Mouse (Mus musculus): ENCODE data around the gene Ano6. TPM values are rescaled to one million over a fixed set of nuclear protein-coding genes. Genes with fewer than 3 reads are reported as not detected.
"Not testable (repeated sequence)": the region's sequence is repeated elsewhere in the genome, so short reads cannot be mapped to it uniquely, and the experiment has no call there.

Gene Ano6
- polyA plus RNA-seq, 1 experiment from 2014 or later, result 8.4 TPM

DNA sequence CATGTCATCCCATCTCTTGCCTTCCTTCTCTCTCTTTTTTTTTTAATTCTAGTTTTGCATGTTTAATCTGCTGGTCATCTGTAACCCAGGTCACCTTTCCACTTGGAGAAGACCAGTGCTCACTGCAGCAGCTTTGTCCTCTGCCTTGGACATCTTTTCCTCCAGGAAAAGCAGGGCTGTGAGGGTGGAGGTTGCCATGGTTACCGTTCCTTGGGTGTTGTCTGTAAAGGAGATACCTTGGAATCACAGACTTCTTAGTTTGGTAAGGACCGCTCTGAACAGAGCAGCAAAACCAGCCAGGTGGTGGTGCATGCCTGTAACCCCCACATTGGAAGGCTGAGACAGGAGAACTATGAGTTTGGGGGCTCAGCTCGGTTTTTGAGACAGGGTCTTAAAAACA lies 26.9 kb downstream of the Ano6 start:
- Histone ChIP-seq H3K4me1 (replicated peaks) (0 out of 2 replicates have a peak, but pooled peaks cover 2% of the 10 kb centered on the region), H3K9me3 (replicated peaks) (no peaks in the 10 kb centered on the region), H3K36me3 (replicated peaks) (0 out of 2 replicates have a peak, but pooled peaks cover 4% of the 10 kb centered on the region), H3K4me2 (no peak overlapping the region), H3K9ac (no peak overlapping the region), H3K27ac (replicated peaks) (no peak overlapping the region), H3K4me3 (replicated peaks) (no peak overlapping the region), H3K27me3 (no peaks in the 10 kb centered on the region)
- WGBS (ENCODE audit: insufficient replicate concordance), result 77% methylated on average over 3 of the region's 3 CpGs
- ATAC-seq (ENCODE audit: insufficient read depth), result no peak

DNA sequence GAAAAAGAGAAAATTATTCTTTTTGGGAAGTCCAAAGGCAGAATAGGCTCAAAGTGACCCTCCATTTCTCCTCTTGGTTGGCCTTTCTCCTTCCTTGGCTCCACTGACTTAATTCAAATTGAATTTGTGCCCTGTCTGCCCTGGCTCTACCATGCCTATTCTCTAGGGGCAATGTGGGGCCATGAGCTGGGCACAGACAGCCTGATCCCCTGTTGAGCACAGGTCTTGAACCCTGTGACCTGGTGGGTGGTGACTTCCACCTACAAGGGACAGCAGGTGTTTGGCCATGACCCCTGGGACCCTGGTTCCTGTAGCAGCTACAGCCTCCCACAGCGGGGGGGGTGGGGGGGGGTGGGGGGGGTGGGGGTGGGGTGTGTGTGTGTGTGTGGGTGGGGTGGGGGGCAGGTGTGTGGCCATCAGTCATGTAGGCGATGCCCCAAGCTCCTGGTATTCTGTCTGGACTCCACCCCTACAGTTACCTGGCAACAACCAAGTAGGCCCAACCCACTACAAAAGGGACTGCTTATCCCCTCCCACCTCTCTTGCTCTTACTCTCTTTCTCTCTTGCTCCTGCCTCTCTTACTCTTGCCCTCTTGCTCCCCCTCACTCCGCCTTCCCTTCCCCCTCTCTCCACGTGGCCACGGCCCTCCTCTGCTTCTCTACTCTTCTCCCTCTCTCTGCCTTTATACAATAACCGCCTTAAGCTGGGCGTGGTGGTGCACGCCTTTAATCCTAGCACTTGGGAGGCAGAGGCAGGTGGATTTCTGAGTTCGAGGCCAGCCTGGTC lies 28.8 kb downstream of the Ano6 start:
- Histone ChIP-seq H3K36me3 (replicated peaks) (no peaks in the 10 kb centered on the region), H3K27me3 (no peaks in the 10 kb centered on the region), H3K4me3 (replicated peaks) (no peak overlapping the region), H3K4me2 (no peak overlapping the region), H3K9ac (no peak overlapping the region), H3K4me1 (replicated peaks) (0 out of 2 replicates have a peak, but pooled peaks cover 2% of the 10 kb centered on the region), H3K9me3 (replicated peaks) (no peaks in the 10 kb centered on the region), H3K27ac (replicated peaks) (no peak overlapping the region)
- WGBS (ENCODE audit: insufficient replicate concordance), result 69% methylated on average over 9 of the region's 9 CpGs
- no peak for ATAC-seq (ENCODE audit: insufficient read depth)

DNA sequence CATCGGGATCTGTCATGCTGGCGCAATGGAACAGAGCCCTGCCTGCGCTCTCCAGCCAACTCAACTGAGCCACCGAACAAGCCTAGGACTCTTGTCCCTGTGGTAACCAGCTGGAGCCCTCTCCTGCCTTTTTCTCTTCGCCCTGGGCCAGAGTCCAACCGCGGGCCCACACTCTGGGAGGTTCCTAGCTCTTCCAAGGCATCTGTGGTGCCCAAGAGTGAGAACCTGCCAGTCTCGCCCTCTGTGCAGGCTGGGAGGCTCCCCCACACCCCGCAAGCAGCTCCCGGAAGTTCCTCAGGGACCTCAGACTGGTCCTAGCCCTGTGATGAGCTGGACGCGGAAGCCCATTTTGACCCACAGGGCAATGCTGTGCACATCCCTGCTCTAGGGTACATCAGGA lies 29.5 kb downstream of the Ano6 start:
- no peaks in the 10 kb centered on the region for H3K36me3 ChIP-seq (replicated peaks)
- 80% methylated on average over 12 of the region's 12 CpGs for WGBS (ENCODE audit: insufficient replicate concordance)
- 0 out of 2 replicates have a peak, but pooled peaks cover 2% of the 10 kb centered on the region for H3K4me1 ChIP-seq (replicated peaks)
- no peaks in the 10 kb centered on the region for H3K9me3 ChIP-seq (replicated peaks)
- ATAC-seq (ENCODE audit: insufficient read depth), result no peak
- H3K4me3 ChIP-seq (replicated peaks), result no peak overlapping the region
- H3K27ac ChIP-seq (replicated peaks), result no peak overlapping the region
- no peak overlapping the region for H3K9ac ChIP-seq
- H3K4me2 ChIP-seq, result no peak overlapping the region
- no peaks in the 10 kb centered on the region for H3K27me3 ChIP-seq

DNA sequence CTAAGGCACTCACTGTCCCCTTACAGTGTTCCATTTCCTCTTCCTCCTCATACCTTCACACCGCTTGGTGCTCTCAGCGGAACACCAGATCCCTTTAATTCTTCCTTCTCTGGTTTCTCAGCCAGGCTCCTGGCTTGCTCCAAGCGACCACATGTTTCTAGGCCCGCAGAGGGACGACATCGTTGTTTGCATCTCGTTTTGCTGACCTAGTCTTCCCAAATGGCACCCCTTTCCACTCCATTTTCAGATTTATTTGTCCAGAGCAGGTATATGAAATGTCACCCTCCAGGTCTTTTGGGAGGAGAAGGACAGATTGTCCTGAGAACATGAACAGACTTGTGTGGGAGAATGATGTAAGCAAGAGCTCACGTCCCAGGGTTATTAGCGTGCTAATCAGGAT lies 30.0 kb downstream of the Ano6 start:
- no peak overlapping the region for H3K4me2 ChIP-seq
- H3K4me1 ChIP-seq (replicated peaks), result 0 out of 2 replicates have a peak, but pooled peaks cover 2% of the 10 kb centered on the region
- H3K27me3 ChIP-seq, result no peaks in the 10 kb centered on the region
- H3K4me3 ChIP-seq (replicated peaks), result no peak overlapping the region
- no peak for ATAC-seq (ENCODE audit: insufficient read depth)
- 77% methylated on average over 9 of the region's 9 CpGs for WGBS (ENCODE audit: insufficient replicate concordance)
- H3K9me3 ChIP-seq (replicated peaks), result no peaks in the 10 kb centered on the region
- no peak overlapping the region for H3K27ac ChIP-seq (replicated peaks)
- no peaks in the 10 kb centered on the region for H3K36me3 ChIP-seq (replicated peaks)
- H3K9ac ChIP-seq, result no peak overlapping the region

DNA sequence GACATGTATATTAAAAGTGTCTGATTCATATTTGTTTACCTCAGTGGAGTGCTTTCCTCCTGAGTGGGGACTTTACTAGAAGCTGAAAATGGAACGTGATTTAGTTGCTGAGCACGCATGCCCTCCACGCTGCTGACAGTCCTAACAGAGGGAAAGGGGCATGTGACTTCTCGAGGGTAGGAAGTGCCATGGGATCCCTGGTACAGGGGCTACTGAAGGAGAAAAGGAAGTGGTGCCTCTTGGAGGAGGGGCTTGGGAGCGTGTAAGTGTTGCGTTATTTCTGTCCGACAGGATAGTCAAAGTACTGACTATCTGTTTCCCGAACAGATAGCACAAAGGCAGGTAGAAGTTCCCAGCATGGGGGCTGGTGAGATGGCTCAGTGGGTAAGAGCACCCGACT lies 31.5 kb downstream of the Ano6 start:
- Histone ChIP-seq H3K4me1 (replicated peaks) (0 out of 2 replicates have a peak, but pooled peaks cover 2% of the 10 kb centered on the region), H3K9me3 (replicated peaks) (no peaks in the 10 kb centered on the region), H3K36me3 (replicated peaks) (no peaks in the 10 kb centered on the region), H3K4me3 (replicated peaks) (no peak overlapping the region), H3K4me2 (no peak overlapping the region), H3K27me3 (no peaks in the 10 kb centered on the region), H3K27ac (replicated peaks) (no peak overlapping the region), H3K9ac (no peak overlapping the region)
- ATAC-seq (ENCODE audit: insufficient read depth), result 0 out of 2 replicates have a peak, but pooled peaks have one; percentile 34
- 35% methylated on average over 9 of the region's 9 CpGs for WGBS (ENCODE audit: insufficient replicate concordance)

DNA sequence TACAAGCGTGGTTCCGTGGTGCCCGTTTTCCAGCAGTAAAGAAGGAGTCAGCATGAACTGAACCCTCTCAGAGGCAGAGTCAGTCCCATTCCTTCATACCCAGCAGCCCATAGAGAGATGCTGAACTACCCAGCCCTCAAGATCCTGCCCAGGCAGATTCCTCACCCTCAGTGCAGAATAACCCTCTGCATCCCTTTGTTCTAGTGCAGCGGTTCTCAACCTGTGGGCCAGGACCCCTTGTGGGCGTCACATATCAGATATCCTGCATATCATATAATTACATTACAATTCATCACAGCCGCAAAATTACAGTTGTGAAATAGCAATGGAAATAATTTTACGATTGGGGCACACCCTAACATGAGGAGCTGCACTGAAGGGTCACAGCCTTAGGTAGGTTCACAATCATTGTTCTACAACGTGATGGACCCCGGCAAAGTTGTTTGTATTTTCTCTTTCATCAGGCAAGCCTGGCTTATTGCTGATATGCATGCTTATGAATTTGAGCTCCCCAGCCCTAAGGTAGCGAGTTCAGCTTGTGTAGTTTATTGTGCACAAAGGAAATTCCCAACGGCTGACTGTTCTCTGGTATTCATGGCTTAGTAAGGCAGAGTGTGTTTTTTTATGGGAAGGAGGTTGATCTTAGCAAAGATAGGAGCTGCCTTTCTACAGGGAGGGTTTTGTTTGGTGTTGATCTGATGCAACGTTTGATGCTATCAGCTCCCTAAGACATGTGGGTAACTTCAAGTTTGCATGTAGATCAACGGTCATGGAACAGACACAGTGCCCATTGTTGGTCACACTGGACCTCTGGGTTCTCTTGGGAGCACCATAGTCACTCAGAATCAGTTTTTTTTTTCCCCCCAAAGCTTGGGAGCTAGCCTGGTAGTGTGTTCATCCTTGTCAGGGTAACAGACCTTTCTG lies 33.0 kb downstream of the Ano6 start:
- Histone ChIP-seq H3K36me3 (replicated peaks) (no peaks in the 10 kb centered on the region), H3K4me2 (no peak overlapping the region), H3K9me3 (replicated peaks) (no peaks in the 10 kb centered on the region), H3K27me3 (no peaks in the 10 kb centered on the region), H3K4me1 (replicated peaks) (peaks cover 11% of the 10 kb centered on the region), H3K27ac (replicated peaks) (no peak overlapping the region), H3K4me3 (replicated peaks) (no peak overlapping the region), H3K9ac (no peak overlapping the region)
- 64% methylated on average over 13 of the region's 13 CpGs for WGBS (ENCODE audit: insufficient replicate concordance)
- ATAC-seq (ENCODE audit: insufficient read depth), result no peak

DNA sequence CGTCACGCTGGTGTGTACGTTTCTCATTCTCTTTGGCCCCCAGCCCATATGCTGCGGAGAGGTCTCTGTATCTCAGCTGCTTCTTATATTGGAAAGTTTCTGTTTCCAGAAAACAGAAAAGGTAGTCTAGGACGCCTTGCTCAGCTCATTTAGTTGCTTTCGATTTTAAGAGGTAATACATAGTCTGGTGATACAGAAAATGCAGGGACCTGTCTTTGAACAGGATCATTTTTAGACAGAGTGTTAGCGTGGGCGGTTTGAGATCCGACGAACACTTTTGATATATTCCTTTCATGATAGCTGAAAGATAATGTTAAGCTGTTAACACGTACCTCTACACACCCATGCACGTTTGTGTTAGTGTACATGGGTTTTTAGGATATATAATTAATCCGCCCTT lies 35.9 kb downstream of the Ano6 start:
- Histone ChIP-seq H3K4me3 (replicated peaks) (no peak overlapping the region), H3K27ac (replicated peaks) (no peak overlapping the region), H3K36me3 (replicated peaks) (no peaks in the 10 kb centered on the region), H3K9me3 (replicated peaks) (no peaks in the 10 kb centered on the region), H3K27me3 (no peaks in the 10 kb centered on the region), H3K4me2 (no peak overlapping the region), H3K4me1 (replicated peaks) (peaks cover 17% of the 10 kb centered on the region), H3K9ac (no peak overlapping the region)
- 73% methylated on average over 13 of the region's 13 CpGs for WGBS (ENCODE audit: insufficient replicate concordance)
- no peak for ATAC-seq (ENCODE audit: insufficient read depth)

DNA sequence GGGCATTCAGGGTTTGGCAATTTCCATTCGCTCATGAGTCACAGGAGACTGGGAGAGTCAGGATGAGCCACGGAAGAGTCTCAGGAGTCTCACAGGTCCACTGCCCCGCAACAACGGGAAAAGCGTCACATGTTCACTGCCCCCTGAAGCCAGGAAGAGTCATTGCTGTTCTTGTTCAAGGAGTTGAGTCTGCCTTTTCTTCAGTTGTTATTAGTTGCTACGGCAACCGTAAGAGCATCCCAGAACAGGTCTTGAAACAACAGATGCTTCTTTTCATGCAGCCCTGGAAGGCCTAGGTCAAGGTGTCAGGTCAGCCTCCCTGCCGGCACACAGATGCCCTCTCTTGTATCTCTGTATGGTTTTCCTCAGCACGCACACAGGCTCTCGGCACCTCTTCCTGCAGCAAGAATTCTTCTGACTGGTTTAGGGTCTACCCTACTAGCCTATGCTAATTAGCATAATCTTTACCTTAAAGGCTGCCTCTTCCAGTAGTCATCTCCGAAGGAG lies 36.9 kb downstream of the Ano6 start:
- Histone ChIP-seq H3K4me2 (no peak overlapping the region), H3K4me1 (replicated peaks) (peaks cover 15% of the 10 kb centered on the region), H3K27me3 (no peaks in the 10 kb centered on the region), H3K9ac (no peak overlapping the region), H3K36me3 (replicated peaks) (no peaks in the 10 kb centered on the region), H3K27ac (replicated peaks) (no peak overlapping the region), H3K4me3 (replicated peaks) (no peak overlapping the region), H3K9me3 (replicated peaks) (no peaks in the 10 kb centered on the region)
- no peak for ATAC-seq (ENCODE audit: insufficient read depth)
- 66% methylated on average over 11 of the region's 11 CpGs for WGBS (ENCODE audit: insufficient replicate concordance)

DNA sequence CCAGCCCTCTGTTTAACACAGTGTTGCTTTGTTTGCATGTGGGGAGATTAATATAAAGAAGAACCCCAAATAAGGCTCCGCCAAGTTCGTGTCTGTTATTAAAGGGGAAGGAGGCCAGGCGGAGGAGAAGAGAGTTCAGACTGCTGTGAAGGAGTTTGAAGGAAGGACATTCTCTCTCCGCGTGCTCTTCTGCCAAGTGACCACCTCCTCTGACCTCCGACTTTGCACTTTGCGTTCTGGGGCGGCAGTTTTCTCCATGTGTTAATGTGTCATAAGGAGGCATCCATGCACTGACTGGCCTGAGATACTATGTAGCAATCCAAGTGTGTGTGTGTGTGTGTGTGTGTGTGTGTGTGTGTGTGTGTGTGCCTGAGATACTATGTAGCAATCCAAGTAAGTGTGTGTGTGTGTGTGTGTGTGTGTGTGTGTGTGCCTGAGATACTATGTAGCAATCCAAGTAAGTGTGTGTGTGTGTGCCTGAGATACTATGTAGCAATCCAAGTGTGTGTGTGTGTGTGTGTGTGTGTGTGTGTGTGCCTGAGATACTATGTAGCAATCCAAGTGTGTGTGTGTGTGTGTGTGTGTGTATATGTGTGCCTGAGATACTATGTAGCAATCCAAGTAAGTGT lies 37.5 kb downstream of the Ano6 start:
- H3K27me3 ChIP-seq; H3K9me3 ChIP-seq (replicated peaks); ATAC-seq (ENCODE audit: insufficient read depth); H3K36me3 ChIP-seq (replicated peaks); H3K9ac ChIP-seq; H3K4me3 ChIP-seq (replicated peaks); H3K4me2 ChIP-seq; H3K27ac ChIP-seq (replicated peaks): not testable (repeated sequence)
- whole genome bisulfite sequencing (ENCODE audit: insufficient replicate concordance), result 53% methylated on average over 8 of the region's 8 CpGs
- peaks cover 15% of the 10 kb centered on the region for H3K4me1 ChIP-seq (replicated peaks)

DNA sequence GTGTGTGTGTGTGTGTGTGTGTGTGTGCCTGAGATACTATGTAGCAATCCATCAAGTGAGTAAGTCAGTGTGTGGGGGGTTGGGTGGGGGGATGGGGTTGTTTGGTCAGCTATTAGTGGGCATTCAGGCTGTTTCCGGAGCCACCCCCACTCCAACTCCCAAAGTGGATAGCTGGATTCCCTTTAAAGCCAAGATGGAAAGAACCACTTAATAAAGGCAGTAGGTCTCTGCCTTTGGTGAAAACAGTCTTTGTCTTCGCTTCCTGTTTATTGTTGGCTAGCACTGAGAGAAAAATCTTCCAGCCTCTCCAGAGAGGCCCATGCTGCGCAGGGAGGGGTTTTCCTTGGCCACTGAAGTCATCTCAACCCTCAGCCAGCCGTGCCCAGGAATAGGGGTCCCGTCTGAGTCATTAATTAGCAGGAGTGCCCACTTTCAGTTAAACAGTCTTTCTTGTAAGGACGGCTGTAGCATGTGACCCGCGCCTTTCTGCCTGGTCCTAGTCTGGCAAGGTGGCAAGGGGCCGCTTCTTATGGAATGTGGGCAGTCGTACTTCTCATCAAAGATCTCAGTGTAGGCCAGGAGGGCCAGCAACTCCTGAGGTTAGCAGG lies 38.1 kb downstream of the Ano6 start:
- Histone ChIP-seq H3K4me2 (no peak overlapping the region), H3K4me1 (replicated peaks) (peaks cover 15% of the 10 kb centered on the region), H3K27ac (replicated peaks) (no peak overlapping the region), H3K9ac (no peak overlapping the region), H3K36me3 (replicated peaks) (no peaks in the 10 kb centered on the region), H3K27me3 (no peaks in the 10 kb centered on the region), H3K9me3 (replicated peaks) (no peaks in the 10 kb centered on the region), H3K4me3 (replicated peaks) (no peak overlapping the region)
- WGBS (ENCODE audit: insufficient replicate concordance), result 51% methylated on average over 10 of the region's 10 CpGs
- no peak for ATAC-seq (ENCODE audit: insufficient read depth)

Data from liver, embryonic 15.5 days (tissue).